Mouse (Mus musculus): ENCODE measurements around the gene Ints1. TPM values are rescaled to one million over a fixed set of nuclear protein-coding genes. Genes with fewer than 3 reads are reported as not detected.
A peak's percentile ranks its signal among the peaks of the same experiment; 100 is the strongest.

Gene Ints1
- polyA plus RNA-seq, 1 experiment from 2014 or later = 33.2 TPM

- H3K4me2 ChIP-seq (ENCODE audit: low read length) = peak overlapping the region; percentile 84
- 21% methylated on average over 13 of the region's 13 CpGs for WGBS
- no peaks in the 10 kb centered on the region for H3K27me3 ChIP-seq (ENCODE audit: control insufficient read depth, insufficient read depth, low read depth, low read length)
- H3K9ac ChIP-seq (ENCODE audit: low read depth, low read length) = peak overlapping the region; percentile 79; the same call in 1 of the 2 replicates
- H3K4me1 ChIP-seq (ENCODE audit: control insufficient read depth, insufficient read depth, low read length) = peaks cover 42% of the 10 kb centered on the region
- H3K36me3 ChIP-seq (ENCODE audit: control insufficient read depth, insufficient read depth, low read length) = peaks cover 8% of the 10 kb centered on the region; the same call in 1 of the 2 replicates
- no peaks in the 10 kb centered on the region for H3K9me3 ChIP-seq (replicated peaks; ENCODE audit: control insufficient read depth, low read length, poor library complexity, severe bottlenecking)
- no peak overlapping the region for H3K4me3 ChIP-seq (ENCODE audit: low read depth, low read length)
- peak; percentile 20; the same call in 1 of the 2 replicates for ATAC-seq
- H3K27ac ChIP-seq (ENCODE audit: low read length) = peak overlapping the region; percentile 95
Measured at GRCm38 (mm10) chr5:139796900-139797299, 21.4 kb upstream of the Ints1 start.

GRCm38 (mm10) chr5:139796001-139796620, 20.6 kb upstream of the Ints1 start:
- WGBS = 78% methylated on average over 9 of the region's 9 CpGs
- no peak for ATAC-seq
- no peak overlapping the region; the same call in 1 of the 2 replicates for H3K9ac ChIP-seq (ENCODE audit: low read depth, low read length)

GRCm38 (mm10) chr5:139794938-139795337, 19.5 kb upstream of the Ints1 start:
- Histone ChIP-seq H3K27me3 (ENCODE audit: control insufficient read depth, insufficient read depth, low read depth, low read length) (no peaks in the 10 kb centered on the region), H3K9ac (ENCODE audit: low read depth, low read length) (no peak overlapping the region), H3K4me3 (ENCODE audit: low read depth, low read length) (no peak overlapping the region), H3K4me2 (ENCODE audit: low read length) (no peak overlapping the region), H3K27ac (ENCODE audit: low read length) (no peak overlapping the region), H3K9me3 (replicated peaks; ENCODE audit: control insufficient read depth, low read length, poor library complexity, severe bottlenecking) (no peaks in the 10 kb centered on the region), H3K36me3 (ENCODE audit: control insufficient read depth, insufficient read depth, low read length) (peaks cover under 1% of the 10 kb centered on the region; the same call in 1 of the 2 replicates), H3K4me1 (ENCODE audit: control insufficient read depth, insufficient read depth, low read length) (peaks cover 43% of the 10 kb centered on the region)
- ATAC-seq = no peak
- WGBS = 78% methylated on average over 10 of the region's 10 CpGs

More at GRCm38 (mm10) chr5:139796001-139796620, 20.6 kb upstream of the Ints1 start:
- Histone ChIP-seq H3K4me1 (ENCODE audit: control insufficient read depth, insufficient read depth, low read length) (peaks cover 43% of the 10 kb centered on the region), H3K36me3 (ENCODE audit: control insufficient read depth, insufficient read depth, low read length) (peaks cover 7% of the 10 kb centered on the region; the same call in 1 of the 2 replicates), H3K27ac (ENCODE audit: low read length) (no peak overlapping the region), H3K4me2 (ENCODE audit: low read length) (no peak overlapping the region), H3K27me3 (ENCODE audit: control insufficient read depth, insufficient read depth, low read depth, low read length) (no peaks in the 10 kb centered on the region), H3K4me3 (ENCODE audit: low read depth, low read length) (no peak overlapping the region), H3K9me3 (replicated peaks; ENCODE audit: control insufficient read depth, low read length, poor library complexity, severe bottlenecking) (no peaks in the 10 kb centered on the region)

GRCm38 (mm10) chr5:139794137-139794536, 18.7 kb upstream of the Ints1 start:
- Histone ChIP-seq H3K36me3 (ENCODE audit: control insufficient read depth, insufficient read depth, low read length) (no peaks in the 10 kb centered on the region), H3K27ac (ENCODE audit: low read length) (no peak overlapping the region), H3K9me3 (replicated peaks; ENCODE audit: control insufficient read depth, low read length, poor library complexity, severe bottlenecking) (no peaks in the 10 kb centered on the region), H3K4me1 (ENCODE audit: control insufficient read depth, insufficient read depth, low read length) (peaks cover 38% of the 10 kb centered on the region), H3K4me3 (ENCODE audit: low read depth, low read length) (no peak overlapping the region), H3K27me3 (ENCODE audit: control insufficient read depth, insufficient read depth, low read depth, low read length) (no peaks in the 10 kb centered on the region), H3K9ac (ENCODE audit: low read depth, low read length) (no peak overlapping the region), H3K4me2 (ENCODE audit: low read length) (no peak overlapping the region)
- ATAC-seq = no peak
- 88% methylated on average over 5 of the region's 5 CpGs for WGBS

- Histone ChIP-seq H3K4me3 (ENCODE audit: low read depth, low read length) (no peak overlapping the region), H3K4me1 (ENCODE audit: control insufficient read depth, insufficient read depth, low read length) (peaks cover 32% of the 10 kb centered on the region), H3K27ac (ENCODE audit: low read length) (no peak overlapping the region), H3K9ac (ENCODE audit: low read depth, low read length) (no peak overlapping the region), H3K4me2 (ENCODE audit: low read length) (no peak overlapping the region), H3K36me3 (ENCODE audit: control insufficient read depth, insufficient read depth, low read length) (no peaks in the 10 kb centered on the region), H3K27me3 (ENCODE audit: control insufficient read depth, insufficient read depth, low read depth, low read length) (no peaks in the 10 kb centered on the region), H3K9me3 (replicated peaks; ENCODE audit: control insufficient read depth, low read length, poor library complexity, severe bottlenecking) (no peaks in the 10 kb centered on the region)
- WGBS = 83% methylated on average over 11 of the region's 11 CpGs
- ATAC-seq = no peak
Measured at GRCm38 (mm10) chr5:139793338-139794089, 18.0 kb upstream of the Ints1 start.

GRCm38 (mm10) chr5:139792966-139793337, 17.5 kb upstream of the Ints1 start:
- Histone ChIP-seq H3K9me3 (replicated peaks; ENCODE audit: control insufficient read depth, low read length, poor library complexity, severe bottlenecking) (no peaks in the 10 kb centered on the region), H3K4me3 (ENCODE audit: low read depth, low read length) (no peak overlapping the region), H3K4me2 (ENCODE audit: low read length) (no peak overlapping the region), H3K9ac (ENCODE audit: low read depth, low read length) (no peak overlapping the region), H3K27me3 (ENCODE audit: control insufficient read depth, insufficient read depth, low read depth, low read length) (no peaks in the 10 kb centered on the region), H3K4me1 (ENCODE audit: control insufficient read depth, insufficient read depth, low read length) (peaks cover 26% of the 10 kb centered on the region), H3K36me3 (ENCODE audit: control insufficient read depth, insufficient read depth, low read length) (no peaks in the 10 kb centered on the region), H3K27ac (ENCODE audit: low read length) (no peak overlapping the region)
- ATAC-seq = no peak
- WGBS = 64% methylated on average over 3 of the region's 3 CpGs

- H3K27me3 ChIP-seq (ENCODE audit: control insufficient read depth, insufficient read depth, low read depth, low read length) = no peaks in the 10 kb centered on the region
- ATAC-seq = no peak
- peak overlapping the region; percentile 75 for H3K4me3 ChIP-seq (ENCODE audit: low read depth, low read length)
- 17% methylated on average over 11 of the region's 11 CpGs for WGBS
- no peaks in the 10 kb centered on the region for H3K9me3 ChIP-seq (replicated peaks; ENCODE audit: control insufficient read depth, low read length, poor library complexity, severe bottlenecking)
- no peak overlapping the region for H3K27ac ChIP-seq (ENCODE audit: low read length)
- peak overlapping the region; percentile 99 for H3K4me2 ChIP-seq (ENCODE audit: low read length)
- no peaks in the 10 kb centered on the region for H3K36me3 ChIP-seq (ENCODE audit: control insufficient read depth, insufficient read depth, low read length)
- peak overlapping the region; percentile 75 for H3K9ac ChIP-seq (ENCODE audit: low read depth, low read length)
- peaks cover 19% of the 10 kb centered on the region for H3K4me1 ChIP-seq (ENCODE audit: control insufficient read depth, insufficient read depth, low read length)
Measured at GRCm38 (mm10) chr5:139792159-139792775, 16.8 kb upstream of the Ints1 start.

GRCm38 (mm10) chr5:139791227-139792158, 16.0 kb upstream of the Ints1 start, which contains the start of gene Mafk:
TSS of gene Mafk (plus strand) at chr5:139791513.
- WGBS = under 1% methylated on average over 92 of the region's 92 CpGs
- Histone ChIP-seq H3K4me3 (ENCODE audit: low read depth, low read length) (peak within 1 kb of the TSS; percentile 75), H3K4me2 (ENCODE audit: low read length) (peak within 1 kb of the TSS; percentile 99), H3K27me3 (ENCODE audit: control insufficient read depth, insufficient read depth, low read depth, low read length) (no peaks in the 10 kb centered on the region), H3K4me1 (ENCODE audit: control insufficient read depth, insufficient read depth, low read length) (peaks cover 12% of the 10 kb centered on the region), H3K9ac (ENCODE audit: low read depth, low read length) (peak within 1 kb of the TSS; percentile 75), H3K36me3 (ENCODE audit: control insufficient read depth, insufficient read depth, low read length) (no peaks in the 10 kb centered on the region), H3K27ac (ENCODE audit: low read length) (no peak within 1 kb of the TSS; the same call in 1 of the 2 replicates), H3K9me3 (replicated peaks; ENCODE audit: control insufficient read depth, low read length, poor library complexity, severe bottlenecking) (no peaks in the 10 kb centered on the region)
- ATAC-seq = peak; percentile 82

Measured in midbrain, embryonic 16.5 days (tissue).